Mouse (Mus musculus) small intestine, adult 2 months (tissue): ENCODE data around the gene Ptges2.

Experiments
- CTCF ChIP-seq: fragments of 200-500 bp; IDR thresholded peaks from 2 replicates; pipeline ENCODE4 v1.5.1; 2012; ENCODE audit warnings: low read depth, mild to moderate bottlenecking, control low read depth, inconsistent platforms, low read length, moderate library complexity, mixed read lengths; ENCODE audit not compliant: insufficient replicate concordance, insufficient read length; ENCODE audit errors: extremely low read depth
- POLR2A ChIP-seq: fragments of 200-500 bp; IDR thresholded peaks from 2 replicates; pipeline ENCODE4 v1.6.1; 2012; ENCODE audit warnings: low read depth, mild to moderate bottlenecking, control low read depth, inconsistent platforms, low read length, moderate library complexity

DNA sequence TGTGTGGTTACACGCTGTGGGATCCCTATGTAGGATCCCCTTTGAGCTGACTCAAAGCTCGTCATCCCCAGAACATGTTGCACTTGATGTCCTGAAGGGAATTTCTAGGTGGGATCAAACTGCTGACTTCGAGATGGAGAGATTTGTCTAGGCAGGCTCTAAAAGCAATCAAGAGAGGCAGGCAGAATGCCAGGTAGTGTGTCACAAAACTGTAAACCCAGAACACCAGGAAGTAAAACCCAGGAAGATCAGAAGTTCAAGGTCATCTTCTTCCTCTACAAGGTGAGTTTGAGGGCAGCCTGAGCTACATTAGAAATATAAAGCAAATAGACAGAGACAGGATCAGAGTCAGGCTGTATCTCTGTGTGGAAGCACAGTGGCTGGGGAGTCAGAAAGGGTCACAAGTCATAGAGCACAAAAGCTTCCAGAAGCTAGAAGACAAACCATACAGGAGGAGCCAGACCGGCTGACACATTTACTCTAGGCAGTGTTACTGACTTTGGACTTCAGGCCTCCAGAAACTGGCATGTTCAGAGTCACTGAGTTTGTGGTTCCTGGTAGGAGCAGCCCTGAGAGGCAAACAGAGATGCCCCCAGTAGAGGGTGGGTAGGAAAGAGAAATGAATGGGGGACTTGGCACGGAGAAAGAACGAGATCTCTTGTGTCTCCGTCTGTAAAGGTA lies 11.6 kb downstream of the Ptges2 start:
- TF ChIP-seq CTCF (no peak), POLR2A (no peak)
